Mouse (Mus musculus): Measurements from ENCODE around the gene Fetub. TPM values are rescaled to one million over a fixed set of nuclear protein-coding genes. Genes with fewer than 3 reads are reported as not detected.

Gene Fetub
- not detected for total RNA-seq (2021)

DNA sequence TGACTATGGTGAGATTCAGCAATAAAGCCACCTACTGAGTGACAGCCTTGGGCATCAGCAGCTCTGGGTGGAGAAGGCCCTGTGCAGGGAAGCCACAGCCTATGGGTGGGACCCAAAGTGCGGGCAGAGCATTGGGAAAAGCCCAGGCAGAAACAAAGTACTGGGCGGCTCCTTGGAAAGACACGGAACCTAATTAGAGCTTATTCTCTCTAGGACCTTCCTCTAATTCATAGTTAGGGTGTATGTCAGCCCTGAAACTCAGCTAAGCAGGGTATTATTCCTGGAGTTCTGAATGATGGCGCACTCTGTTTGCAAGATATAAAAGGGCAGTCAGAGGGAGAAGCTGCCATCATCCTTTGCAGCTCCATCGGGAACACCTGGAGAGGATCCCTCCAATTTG, at the start of gene Fetub:
Gene Fetub (plus strand): TSS at position 301 of the 400 bp plus-strand sequence.
- no peak for DNase-seq (ENCODE audit: low spot score in 2 of 2)
- intact Hi-C loops (cut with DNase I): no loop called here

DNA sequence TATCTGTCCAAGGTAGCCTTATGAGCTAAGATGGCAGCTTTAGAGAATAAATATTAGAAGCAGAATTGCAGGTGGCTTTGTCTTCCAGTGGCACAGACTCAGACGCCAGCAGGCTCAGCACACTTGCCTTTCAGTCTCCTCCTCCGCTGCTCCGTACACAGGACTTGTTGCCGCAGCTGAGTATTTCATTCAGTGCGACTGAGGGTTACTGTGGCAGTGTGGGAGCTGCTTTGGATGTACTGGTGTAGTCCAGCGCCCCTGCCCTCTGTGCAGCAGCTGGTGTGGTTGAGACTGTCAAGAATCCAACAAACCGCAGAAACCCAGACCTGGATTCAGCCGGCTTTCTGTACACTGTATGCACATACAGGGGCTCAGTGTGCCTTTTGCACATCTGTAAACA, 45.7 kb upstream of the Fetub start:
- DNase-seq (ENCODE audit: low spot score in 2 of 2): no peak
- intact Hi-C loops (cut with DNase I): no loop called here

- DNase-seq (ENCODE audit: low spot score in 2 of 2): no peak
- intact Hi-C loops (cut with DNase I): no loop called here
Measured at GRCm38 (mm10) chr16:22873369-22873768, 44.8 kb upstream of the Fetub start.

DNA sequence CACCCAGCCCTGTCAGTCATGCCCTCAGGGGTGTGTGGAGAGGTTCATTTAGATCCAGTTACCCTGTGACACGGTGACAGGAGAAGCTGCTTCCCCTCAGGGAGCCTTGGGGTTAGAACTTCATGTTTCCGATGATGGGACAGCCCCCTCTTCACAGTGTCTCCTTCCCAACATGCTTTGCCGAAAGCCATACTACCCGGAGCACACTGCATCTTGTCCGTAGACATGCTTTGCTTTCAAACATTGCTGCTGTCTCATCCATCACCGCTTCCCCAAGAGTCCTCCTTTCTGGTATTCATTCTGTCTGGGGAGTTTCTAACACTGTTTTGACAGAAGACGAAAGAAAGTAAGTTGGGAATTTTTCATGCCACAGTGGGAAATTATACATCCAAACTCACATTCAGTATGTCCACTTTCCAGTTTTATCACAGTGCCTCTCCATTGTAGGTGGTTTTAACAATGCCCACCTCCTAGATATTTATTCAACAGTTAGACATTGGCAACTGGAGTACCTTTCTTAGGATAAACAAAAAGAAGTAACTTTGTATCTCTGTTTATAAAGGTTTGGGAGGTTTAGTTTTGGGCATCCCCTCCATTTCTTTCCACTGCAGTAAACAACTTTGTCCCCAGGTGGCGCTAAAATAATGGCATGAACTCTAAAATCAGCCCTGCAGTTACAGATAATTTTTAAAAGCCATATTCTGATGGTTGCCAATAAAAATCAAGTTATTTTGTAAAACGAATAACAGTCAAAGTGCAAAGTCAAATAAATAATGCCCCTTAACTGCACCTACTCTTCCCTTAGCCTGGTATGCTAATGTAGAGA, 41.7 kb upstream of the Fetub start:
- intact Hi-C loops (cut with DNase I): loop anchor here (1.0 to 2.0 kb wide), 2 partner anchors 170 to 258 kb away; no protein-coding TSS in a partner anchor
- DNase-seq (ENCODE audit: low spot score in 2 of 2): peak; percentile 22 to 25

- intact Hi-C loops (cut with DNase I): loop anchor here (2.0 kb wide), 1 partner anchor 257 kb away; no protein-coding TSS in a partner anchor
- peak in 1 of 2 experiments; percentile 9 for DNase-seq (ENCODE audit: low spot score in 2 of 2)
Measured at GRCm38 (mm10) chr16:22877660-22878390, 40.3 kb upstream of the Fetub start.

- no peak for DNase-seq (ENCODE audit: low spot score in 2 of 2)
- intact Hi-C loops (cut with DNase I): no loop called here
Measured at GRCm38 (mm10) chr16:22878716-22879115, 39.4 kb upstream of the Fetub start.

- DNase-seq (ENCODE audit: low spot score in 2 of 2): no peak
- intact Hi-C loops (cut with DNase I): loop anchor here (5.0 kb wide), 1 partner anchor 72 kb away; the partner anchor contains the start of gene Hrg
Measured at GRCm38 (mm10) chr16:22879945-22880595, 38.1 kb upstream of the Fetub start.

DNA sequence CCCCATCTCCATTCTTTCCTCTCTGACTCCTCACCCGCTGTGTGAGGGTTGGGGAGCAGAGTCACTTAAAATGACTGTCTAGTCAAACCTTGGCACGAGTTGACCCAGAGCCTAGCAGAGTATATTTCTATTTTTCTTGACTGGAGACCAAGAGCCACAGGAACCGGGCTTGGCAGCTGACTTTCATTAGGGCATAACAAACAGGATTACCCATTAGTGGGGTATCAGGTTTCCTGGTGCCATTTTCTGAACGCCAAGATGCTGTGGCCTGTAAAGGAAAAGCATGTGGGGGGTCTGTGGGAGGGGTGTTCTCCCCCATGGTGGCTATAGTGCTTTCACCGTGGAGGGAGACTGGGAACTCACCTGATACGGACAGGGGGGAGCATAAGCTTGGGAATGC, 37.2 kb upstream of the Fetub start:
- intact Hi-C loops (cut with DNase I): loop anchor here (5.0 kb wide), 1 partner anchor 71 kb away; the partner anchor contains the start of gene Hrg
- DNase-seq (ENCODE audit: low spot score in 2 of 2): no peak

DNA sequence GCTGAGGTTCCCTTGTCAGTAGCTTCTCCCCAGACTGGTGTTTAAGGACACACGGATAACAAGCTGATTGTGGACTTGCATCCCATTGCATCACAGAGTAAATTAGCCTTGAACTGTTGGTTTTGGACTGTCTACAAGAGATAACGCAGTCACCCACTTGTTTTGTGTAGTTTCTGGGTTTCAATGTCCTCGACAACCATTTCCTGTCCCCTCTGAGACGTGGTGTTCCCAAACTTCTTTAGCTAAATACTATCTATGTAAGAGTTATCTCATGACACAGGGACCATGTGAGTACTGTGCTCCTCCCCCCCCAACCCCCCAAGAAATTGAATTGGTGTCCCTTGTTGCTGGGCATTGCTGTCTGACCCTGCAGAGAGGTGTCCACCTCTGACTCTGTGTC, 36.6 kb upstream of the Fetub start:
- intact Hi-C loops (cut with DNase I): loop anchor here (5.0 kb wide), 1 partner anchor 71 kb away; the partner anchor contains the start of gene Hrg
- no peak for DNase-seq (ENCODE audit: low spot score in 2 of 2)

DNA sequence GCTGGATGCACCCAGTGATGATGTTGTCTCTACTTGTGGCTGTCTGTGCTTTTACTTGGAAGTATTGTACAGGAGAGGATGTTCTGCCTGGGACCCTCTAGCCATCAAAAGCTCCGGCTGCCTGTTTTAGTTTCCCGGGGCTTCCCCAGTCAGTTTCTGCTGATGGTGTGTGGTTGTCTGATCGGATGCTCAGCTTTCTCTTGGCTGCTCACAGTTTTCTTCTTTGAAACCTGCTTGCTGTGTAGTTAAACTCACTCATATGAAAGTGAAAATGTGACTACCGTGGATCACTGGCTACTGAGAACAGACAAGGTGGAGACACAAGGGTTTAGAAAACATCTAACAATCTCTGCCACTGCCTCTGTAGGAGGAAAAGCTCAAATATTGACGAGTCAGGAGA, 34.7 kb upstream of the Fetub start:
- intact Hi-C loops (cut with DNase I): loop anchor here (5.0 kb wide), 1 partner anchor 69 kb away; the partner anchor contains the start of gene Hrg
- no peak for DNase-seq (ENCODE audit: low spot score in 2 of 2)

GRCm38 (mm10) chr16:22885356-22885755, 32.8 kb upstream of the Fetub start:
- intact Hi-C loops (cut with DNase I): no loop called here
- DNase-seq (ENCODE audit: low spot score in 2 of 2): no peak

DNA sequence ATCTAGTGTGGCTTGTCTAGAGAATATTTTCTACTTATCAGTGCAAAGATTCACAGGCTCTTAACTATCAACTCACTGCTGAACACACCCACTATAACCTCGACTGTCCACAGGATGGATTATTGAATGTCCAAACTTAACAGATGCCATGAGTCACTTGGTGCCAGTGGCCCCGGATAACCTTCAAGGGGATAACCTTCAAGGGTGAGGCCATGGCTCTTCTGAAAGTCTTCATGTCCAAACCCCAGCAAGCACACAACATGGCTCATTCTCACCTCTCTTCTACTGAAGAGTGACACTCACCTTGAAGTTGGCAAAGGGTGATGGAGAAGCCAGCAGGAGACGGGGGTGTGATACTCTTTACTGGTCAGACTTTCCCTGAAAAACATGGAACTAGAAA, 31.4 kb upstream of the Fetub start:
- intact Hi-C loops (cut with DNase I): no loop called here
- no peak for DNase-seq (ENCODE audit: low spot score in 2 of 2)

DNA sequence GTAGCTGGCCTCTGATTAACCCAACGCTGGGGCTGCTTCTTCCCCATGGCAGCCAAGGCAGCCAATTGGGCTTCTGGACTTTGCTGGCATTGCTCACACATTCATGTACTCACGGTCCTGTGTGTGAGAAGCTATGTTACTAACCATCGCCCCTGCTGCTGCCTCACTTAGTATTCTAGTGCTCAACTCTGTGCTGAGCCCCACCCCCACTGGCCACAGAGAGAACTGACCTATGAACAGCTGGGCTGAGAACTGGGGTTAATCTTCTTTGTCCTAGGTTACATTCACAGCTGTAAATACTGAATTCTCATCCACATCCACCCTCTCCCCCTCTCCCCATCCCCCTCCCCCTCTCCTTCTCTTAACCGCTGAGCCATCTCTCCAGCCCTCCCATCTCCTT, 29.3 kb upstream of the Fetub start:
- no peak for DNase-seq (ENCODE audit: low spot score in 2 of 2)

DNA sequence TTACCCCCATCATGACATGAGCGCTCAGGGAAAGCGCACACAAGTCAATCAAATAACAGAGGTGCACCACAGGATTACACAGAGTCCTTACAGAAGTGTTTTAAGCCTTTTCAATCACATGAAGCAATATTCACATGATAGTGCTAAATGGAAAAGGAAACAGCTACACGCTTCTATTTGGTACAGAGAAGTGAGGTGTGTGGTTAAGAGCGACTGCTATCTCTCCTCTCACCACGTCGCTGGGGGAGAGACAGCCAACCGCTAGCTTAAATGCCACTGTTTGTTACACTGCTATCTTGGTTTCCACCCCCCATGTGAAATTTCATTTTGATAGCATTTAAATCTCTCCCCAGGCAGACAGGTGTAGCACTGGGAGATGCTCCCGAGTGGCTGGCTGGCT, 28.4 kb upstream of the Fetub start:
- DNase-seq (ENCODE audit: low spot score in 2 of 2): no peak
- intact Hi-C loops (cut with DNase I): no loop called here

More for the DNA sequence above, 29.3 kb upstream of the Fetub start:
- intact Hi-C loops (cut with DNase I): no loop called here

DNA sequence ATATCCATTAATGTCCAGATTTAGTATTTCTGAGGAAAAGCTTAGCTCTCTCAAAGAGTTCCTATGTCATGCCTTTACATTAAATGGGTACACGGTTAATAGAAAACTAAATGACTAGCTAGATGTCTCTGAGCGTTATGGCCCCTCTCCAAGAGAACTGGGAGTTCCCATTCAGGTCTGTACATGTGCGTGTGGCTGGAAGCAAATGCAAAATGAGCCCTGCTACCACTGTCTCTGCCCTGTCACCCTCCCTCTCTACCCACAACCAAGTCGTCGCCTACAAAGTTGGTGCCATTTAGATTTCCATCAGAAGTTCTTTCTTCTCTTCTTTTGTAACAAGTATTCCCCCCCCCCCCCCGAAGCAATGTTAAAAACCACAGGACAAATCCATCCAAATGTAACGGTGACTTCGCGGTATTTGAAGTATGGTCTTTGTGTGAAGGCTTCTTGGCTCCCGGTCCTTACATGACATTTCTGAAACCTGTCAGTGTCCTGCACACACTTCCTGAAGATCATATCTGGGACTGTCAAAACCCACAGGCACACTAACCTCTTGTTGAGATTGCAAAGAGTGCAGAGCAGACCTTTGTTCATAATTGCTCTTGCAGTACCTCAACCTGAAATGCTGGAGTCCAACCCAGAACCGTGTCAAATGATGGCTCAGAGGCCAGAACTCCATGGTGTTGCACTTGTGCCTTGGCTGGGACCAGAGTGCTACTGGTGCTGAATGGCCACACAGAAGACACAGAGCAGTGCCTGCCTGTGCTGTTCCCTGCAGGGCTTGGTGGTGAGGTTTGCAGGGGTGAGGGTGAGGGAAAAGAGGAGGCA, 27.2 kb upstream of the Fetub start, which contains the start of gene Ahsg:
Gene Ahsg (plus strand): TSS at position 595 of the 828 bp plus-strand sequence.
- intact Hi-C loops (cut with DNase I): no loop called here
- DNase-seq (ENCODE audit: low spot score in 2 of 2): no peak

- intact Hi-C loops (cut with DNase I): no loop called here
- no peak for DNase-seq (ENCODE audit: low spot score in 2 of 2)
Measured at GRCm38 (mm10) chr16:22891733-22892154, 26.4 kb upstream of the Fetub start.

DNA sequence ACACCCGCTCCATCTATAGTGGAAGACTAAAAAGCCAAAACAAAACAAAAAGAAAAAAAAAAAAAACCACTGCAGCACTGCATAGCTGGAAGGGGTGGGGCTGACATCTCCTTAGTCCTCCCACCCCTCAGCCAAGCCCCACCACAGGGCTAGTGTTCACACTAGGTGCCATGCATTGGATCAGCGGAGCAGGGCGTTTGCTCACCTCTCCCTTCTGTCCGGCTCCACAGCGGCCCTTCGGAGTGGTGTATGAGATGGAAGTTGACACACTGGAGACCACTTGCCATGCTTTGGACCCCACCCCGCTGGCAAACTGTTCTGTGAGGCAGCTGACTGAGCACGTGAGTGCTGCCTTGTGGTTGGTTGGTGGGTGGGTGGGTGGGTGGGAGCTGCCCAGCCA, 24.0 kb upstream of the Fetub start:
- intact Hi-C loops (cut with DNase I): no loop called here
- DNase-seq (ENCODE audit: low spot score in 2 of 2): no peak

DNA sequence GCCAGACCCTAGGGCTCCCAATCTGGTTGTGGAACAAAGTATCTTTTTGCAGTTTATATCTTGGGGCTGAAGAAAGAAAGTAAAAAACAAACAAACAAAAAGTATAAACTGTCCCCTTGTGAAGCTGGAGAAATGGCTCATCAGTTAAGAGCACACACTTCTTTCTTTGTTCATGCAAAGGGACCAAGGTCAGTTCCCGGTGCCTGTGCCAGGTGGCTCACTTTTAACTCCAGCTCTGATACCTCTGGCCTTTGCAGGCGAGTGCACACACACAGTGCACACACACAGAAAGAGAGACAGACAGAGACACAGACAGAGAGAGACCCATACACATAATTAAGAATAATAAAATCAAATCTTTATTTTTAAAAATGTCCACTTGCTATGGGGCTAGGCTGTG, 21.5 kb upstream of the Fetub start:
- intact Hi-C loops (cut with DNase I): no loop called here
- DNase-seq (ENCODE audit: low spot score in 2 of 2): no peak

DNA sequence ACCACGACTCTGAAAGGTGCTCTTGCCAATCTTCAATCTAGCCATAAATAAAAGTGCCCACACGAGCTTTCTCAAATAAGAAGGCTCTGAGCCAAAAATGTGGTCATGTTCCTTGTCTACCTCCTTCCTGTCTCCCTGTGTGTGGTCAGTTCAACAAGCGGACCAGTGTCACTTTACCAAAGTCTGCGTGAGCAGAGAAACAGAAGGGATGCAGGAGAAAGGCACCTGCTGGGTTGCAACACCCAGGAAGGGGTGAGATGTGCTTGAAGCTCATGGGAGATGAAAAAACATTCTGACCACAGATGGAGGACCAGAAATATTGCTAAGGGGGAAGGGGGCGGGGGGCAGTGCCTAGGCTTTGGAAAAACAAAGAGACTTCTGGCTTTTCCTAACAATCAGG, 18.8 kb upstream of the Fetub start:
- no peak for DNase-seq (ENCODE audit: low spot score in 2 of 2)
- intact Hi-C loops (cut with DNase I): no loop called here

All from left cerebral cortex, postnatal 25 days (tissue).